Mouse (Mus musculus): ENCODE data around the gene Klk6. TPM values are rescaled to one million over a fixed set of nuclear protein-coding genes. Genes with fewer than 3 reads are reported as not detected.
A peak's percentile ranks its signal among the peaks of the same experiment; 100 is the strongest.

Klk6 gene
- polyA plus RNA-seq, 1 experiment from 2014 or later: 2.3 TPM

DNA sequence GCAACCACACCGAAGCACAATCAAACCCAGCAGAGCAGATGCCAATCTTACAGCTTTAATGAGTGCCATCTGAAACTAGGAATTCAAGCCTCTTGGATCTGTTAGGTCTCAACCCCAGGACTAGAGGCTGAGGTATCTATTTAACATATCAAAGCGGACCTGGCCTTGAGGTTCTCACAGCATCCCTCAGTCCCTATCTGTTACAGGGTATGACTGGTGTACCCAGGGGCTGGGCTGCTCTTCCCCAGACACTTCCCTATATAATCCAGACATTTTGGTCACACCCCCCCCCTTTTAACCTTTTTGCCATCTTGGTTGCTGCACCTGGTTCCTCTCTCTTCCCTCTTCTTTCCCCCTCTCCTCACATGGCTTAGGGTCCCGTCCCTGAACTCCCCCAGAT, 49.4 kb downstream of the Klk6 start:
- Histone ChIP-seq H3K4me3 (replicated peaks) (no peak overlapping the region), H3K4me1 (no peaks in the 10 kb centered on the region), H3K27ac (replicated peaks) (no peak overlapping the region), H3K36me3 (no peaks in the 10 kb centered on the region), H3K9ac (no peak overlapping the region), H3K4me2 (replicated peaks) (no peak overlapping the region), H3K9me3 (replicated peaks) (no peaks in the 10 kb centered on the region), H3K27me3 (no peaks in the 10 kb centered on the region)
- WGBS: 34% methylated on average over 3 of the region's 3 CpGs
- no peak for ATAC-seq (ENCODE audit: insufficient number of reproducible peaks, low FRiP score, low TSS enrichment, low read depth)

DNA sequence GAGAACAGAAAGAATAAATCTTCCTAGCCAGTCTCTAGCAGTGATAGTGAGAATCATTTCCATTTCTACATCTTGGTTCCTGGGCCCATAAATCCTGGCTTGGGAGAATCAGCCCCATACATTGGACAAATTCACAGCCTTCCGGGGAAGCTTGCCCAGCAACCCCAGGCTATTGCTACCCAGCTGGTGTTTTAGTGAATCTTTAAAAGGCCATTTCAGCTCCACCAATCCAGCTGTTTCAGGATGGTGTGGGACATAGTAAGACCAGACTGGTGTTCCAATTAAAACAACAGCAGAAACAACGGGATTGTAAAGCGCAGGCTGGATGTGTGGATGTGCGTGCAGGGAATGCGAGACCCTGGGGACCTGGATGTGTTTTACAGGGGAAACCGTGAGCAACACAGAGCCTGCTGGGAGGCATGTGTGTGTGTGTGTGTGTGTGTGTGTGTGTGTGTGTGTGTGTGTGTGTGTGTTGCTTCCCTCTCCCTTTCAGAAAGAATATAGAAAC, 50.6 kb downstream of the Klk6 start:
- Histone ChIP-seq H3K9ac (no peak overlapping the region), H3K27ac (replicated peaks) (no peak overlapping the region), H3K36me3 (no peaks in the 10 kb centered on the region), H3K27me3 (no peaks in the 10 kb centered on the region), H3K4me2 (replicated peaks) (no peak overlapping the region), H3K4me1 (no peaks in the 10 kb centered on the region), H3K9me3 (replicated peaks) (no peaks in the 10 kb centered on the region), H3K4me3 (replicated peaks) (no peak overlapping the region)
- no peak for ATAC-seq (ENCODE audit: insufficient number of reproducible peaks, low FRiP score, low TSS enrichment, low read depth)
- 71% methylated on average over 6 of the region's 6 CpGs for WGBS

DNA sequence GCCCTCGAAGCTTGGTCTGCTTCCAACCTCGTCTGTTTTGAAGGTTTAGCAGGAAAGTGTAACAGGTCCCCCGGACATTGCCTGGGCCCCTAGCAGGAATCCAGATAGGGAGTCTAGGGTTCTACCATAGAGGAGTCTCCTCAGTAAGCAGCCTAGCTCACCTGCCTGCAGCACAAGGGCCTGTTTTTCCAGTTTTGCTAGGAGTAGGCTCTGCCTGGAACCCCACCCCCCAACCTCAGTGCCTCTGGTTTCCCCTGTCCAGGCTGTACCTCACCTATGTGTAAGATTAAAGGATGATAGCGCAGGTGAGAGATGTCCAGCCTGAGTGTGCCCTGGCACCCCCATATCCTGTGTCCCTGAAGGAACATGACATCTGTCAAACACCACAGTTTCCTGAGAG, 52.1 kb downstream of the Klk6 start:
- Histone ChIP-seq H3K4me1 (peaks cover 5% of the 10 kb centered on the region), H3K9ac (no peak overlapping the region), H3K9me3 (replicated peaks) (no peaks in the 10 kb centered on the region), H3K36me3 (no peaks in the 10 kb centered on the region), H3K4me2 (replicated peaks) (no peak overlapping the region), H3K4me3 (replicated peaks) (no peak overlapping the region), H3K27ac (replicated peaks) (peak overlapping the region; percentile 59), H3K27me3 (no peaks in the 10 kb centered on the region)
- 58% methylated on average over 4 of the region's 4 CpGs for WGBS
- peak; percentile 76 for ATAC-seq (ENCODE audit: insufficient number of reproducible peaks, low FRiP score, low TSS enrichment, low read depth)

DNA sequence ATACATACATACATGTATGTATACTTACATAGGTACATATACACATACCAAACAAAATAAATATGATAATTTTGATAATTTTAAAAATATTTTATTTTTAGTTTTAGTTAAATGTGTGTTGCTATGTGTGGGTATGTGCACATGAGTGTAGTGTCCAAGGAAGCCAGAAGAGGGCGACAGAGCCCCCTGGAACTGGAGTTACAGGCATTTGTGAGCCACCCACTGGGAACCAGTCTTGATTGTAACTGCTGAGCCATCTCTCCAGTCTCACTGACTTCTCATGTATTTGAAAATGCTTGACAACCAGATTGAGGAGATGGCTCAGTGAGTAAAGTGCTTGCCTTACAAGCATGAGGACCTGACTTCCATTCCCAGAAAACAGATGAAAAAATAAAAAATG, 54.0 kb downstream of the Klk6 start:
- H3K4me1 ChIP-seq: peaks cover 5% of the 10 kb centered on the region
- no peaks in the 10 kb centered on the region for H3K9me3 ChIP-seq (replicated peaks)
- H3K4me2 ChIP-seq (replicated peaks): no peak overlapping the region
- H3K36me3 ChIP-seq: no peaks in the 10 kb centered on the region
- no peak overlapping the region for H3K27ac ChIP-seq (replicated peaks)
- no peak overlapping the region for H3K9ac ChIP-seq
- no peaks in the 10 kb centered on the region; the same call in 1 of the 2 replicates for H3K27me3 ChIP-seq
- WGBS: 32% methylated on average over 1 of the region's 1 CpGs
- H3K4me3 ChIP-seq (replicated peaks): no peak overlapping the region
- no peak for ATAC-seq (ENCODE audit: insufficient number of reproducible peaks, low FRiP score, low TSS enrichment, low read depth)

DNA sequence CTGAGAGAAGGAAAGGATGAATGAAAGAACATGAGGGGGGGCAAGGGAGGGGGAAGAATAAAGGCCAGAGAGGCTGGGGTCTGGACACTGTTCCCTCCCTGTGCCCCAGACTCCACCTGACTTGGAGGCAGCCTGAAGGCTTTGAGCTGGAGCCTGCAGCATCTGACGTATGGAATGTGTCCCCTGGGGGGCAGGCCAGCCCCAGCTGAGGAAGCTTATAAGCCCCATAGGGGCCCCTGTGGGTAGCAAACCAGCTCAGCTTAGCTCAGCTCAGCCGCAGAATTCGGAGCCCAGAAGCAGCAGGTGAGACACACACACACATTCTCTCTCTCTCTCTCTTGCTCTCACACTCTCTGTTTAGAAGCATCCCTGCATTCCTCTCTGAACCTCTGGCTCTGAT, 56.6 kb downstream of the Klk6 start, which contains the start of gene Klk4:
Gene Klk4 (plus strand): TSS at position 249 of the 400 bp plus-strand sequence.
- Histone ChIP-seq H3K9me3 (replicated peaks) (no peaks in the 10 kb centered on the region), H3K27ac (replicated peaks) (no peak within 1 kb of the TSS), H3K4me3 (replicated peaks) (no peak within 1 kb of the TSS), H3K4me2 (replicated peaks) (no peak within 1 kb of the TSS), H3K9ac (no peak within 1 kb of the TSS), H3K27me3 (no peaks in the 10 kb centered on the region; the same call in 1 of the 2 replicates), H3K36me3 (no peaks in the 10 kb centered on the region), H3K4me1 (peaks cover 5% of the 10 kb centered on the region)
- no peak for ATAC-seq (ENCODE audit: insufficient number of reproducible peaks, low FRiP score, low TSS enrichment, low read depth)
- WGBS: 5% methylated on average over 3 of the region's 3 CpGs

Other genes starting within 250 kb of the Klk6 start
- gene Zfp719, start 244.9 kb upstream of the Klk6 start, polyA plus RNA-seq (2015; fragmentation: Nextera tagmentation; extraction: Ambion mirVana): 13.6 and 13.7 TPM in 2 replicates
- gene Zfp819, start 217.3 kb upstream of the Klk6 start, polyA plus RNA-seq (2015; fragmentation: Nextera tagmentation; extraction: Ambion mirVana): 0.24 and 0.45 TPM in 2 replicates
- not detected in 2 replicates for gene Ceacam18, start 189.8 kb upstream of the Klk6 start, polyA plus RNA-seq (2015; fragmentation: Nextera tagmentation; extraction: Ambion mirVana)
- gene Siglece, start 164.3 kb upstream of the Klk6 start, polyA plus RNA-seq (2015; fragmentation: Nextera tagmentation; extraction: Ambion mirVana): 1.0 and 1.7 TPM in 2 replicates
- gene Ctu1, start 152.5 kb upstream of the Klk6 start, polyA plus RNA-seq (2015; fragmentation: Nextera tagmentation; extraction: Ambion mirVana): 17.1 and 18.2 TPM in 2 replicates
- 1.3 and 2.4 TPM in 2 replicates for gene Klk14, start 134.1 kb upstream of the Klk6 start, polyA plus RNA-seq (2015; fragmentation: Nextera tagmentation; extraction: Ambion mirVana)
- gene Klk13, start 111.9 kb upstream of the Klk6 start, polyA plus RNA-seq (2015; fragmentation: Nextera tagmentation; extraction: Ambion mirVana): 18.3 and 18.5 TPM in 2 replicates
- gene Klk12, start 55.6 kb upstream of the Klk6 start, polyA plus RNA-seq (2015; fragmentation: Nextera tagmentation; extraction: Ambion mirVana): 3.0 and 3.5 TPM in 2 replicates
- 24.3 and 25.3 TPM in 2 replicates for gene Klk11, start 49.9 kb upstream of the Klk6 start, polyA plus RNA-seq (2015; fragmentation: Nextera tagmentation; extraction: Ambion mirVana)
- 71.8 and 83.4 TPM in 2 replicates for gene Klk10, start 43.5 kb upstream of the Klk6 start, polyA plus RNA-seq (2015; fragmentation: Nextera tagmentation; extraction: Ambion mirVana)
- gene Klk9, start 32.6 kb upstream of the Klk6 start, polyA plus RNA-seq (2015; fragmentation: Nextera tagmentation; extraction: Ambion mirVana): 3.8 and 6.7 TPM in 2 replicates
- 65.3 and 67.5 TPM in 2 replicates for gene Klk8, start 26.9 kb upstream of the Klk6 start, polyA plus RNA-seq (2015; fragmentation: Nextera tagmentation; extraction: Ambion mirVana)
- gene Klk7, start 13.2 kb upstream of the Klk6 start, polyA plus RNA-seq (2015; fragmentation: Nextera tagmentation; extraction: Ambion mirVana): 16.7 and 19.1 TPM in 2 replicates
- 19.3 and 23.5 TPM in 2 replicates for gene Klk5, start 17.5 kb downstream of the Klk6 start, polyA plus RNA-seq (2015; fragmentation: Nextera tagmentation; extraction: Ambion mirVana)
- gene Klk4, start 56.7 kb downstream of the Klk6 start, polyA plus RNA-seq (2015; fragmentation: Nextera tagmentation; extraction: Ambion mirVana): 0.13 and 0.21 TPM in 2 replicates
- gene Klk15, start 109.2 kb downstream of the Klk6 start, polyA plus RNA-seq (2015; fragmentation: Nextera tagmentation; extraction: Ambion mirVana): 0.20 TPM in 1 of 2 replicates, not detected in the other
- not detected in 2 replicates for gene Klk1b8, start 126.2 kb downstream of the Klk6 start, polyA plus RNA-seq (2015; fragmentation: Nextera tagmentation; extraction: Ambion mirVana)
- not detected in 2 replicates for gene Klk1b1, start 142.3 kb downstream of the Klk6 start, polyA plus RNA-seq (2015; fragmentation: Nextera tagmentation; extraction: Ambion mirVana)
- gene Klk1b9, start 151.6 kb downstream of the Klk6 start, polyA plus RNA-seq (2015; fragmentation: Nextera tagmentation; extraction: Ambion mirVana): not detected in 2 replicates
- not detected in 2 replicates for gene Klk1b11, start 171.4 kb downstream of the Klk6 start, polyA plus RNA-seq (2015; fragmentation: Nextera tagmentation; extraction: Ambion mirVana)
- gene Klk1b26, start 187.7 kb downstream of the Klk6 start, polyA plus RNA-seq (2015; fragmentation: Nextera tagmentation; extraction: Ambion mirVana): 0.27 and 0.39 TPM in 2 replicates
- not detected in 2 replicates for gene Klk1b27, start 227.8 kb downstream of the Klk6 start, polyA plus RNA-seq (2015; fragmentation: Nextera tagmentation; extraction: Ambion mirVana)